Mouse (Mus musculus) cerebellum, postnatal 10 days (tissue): ENCODE results near the gene R3hdm4.
"Not testable (repeated sequence)": the region's sequence is repeated elsewhere in the genome, so short reads cannot be mapped to it uniquely, and the experiment has no call there.

ENCODE experiments used
- DNase-seq, 2 experiments: peaks; one replicate each; pipeline ENCODE4 v3.0.0; 2021; ENCODE audit warnings: mixed read lengths in 2 of 2

Gene R3hdm4

GRCm38 (mm10) chr10:79897316-79898245, 23.4 kb downstream of the R3hdm4 start:
- DNase-seq, result no peak

GRCm38 (mm10) chr10:79896814-79897213, 24.2 kb downstream of the R3hdm4 start:
- no peak for DNase-seq

GRCm38 (mm10) chr10:79896306-79896705, 24.7 kb downstream of the R3hdm4 start:
- peak; percentile 63 to 68 for DNase-seq

- DNase-seq, result peak; percentile 94 to 95
These were observed 28.4 kb downstream of the R3hdm4 start for GRCm38 (mm10) chr10:79892451-79893118.

GRCm38 (mm10) chr10:79890670-79891069, 30.3 kb downstream of the R3hdm4 start, which contains the start of gene Cfd:
Gene Cfd, plus strand, starts transcription at chr10:79890853.
- no peak for DNase-seq

- DNase-seq, result no peak
These were observed 31.6 kb downstream of the R3hdm4 start for GRCm38 (mm10) chr10:79889386-79889785.

- no peak for DNase-seq
These were observed 34.4 kb downstream of the R3hdm4 start for GRCm38 (mm10) chr10:79886611-79887010.

GRCm38 (mm10) chr10:79886054-79886453, 35.0 kb downstream of the R3hdm4 start, which contains the start of gene Elane:
Gene Elane, plus strand, starts transcription at chr10:79886247.
- DNase-seq, result no peak

- not testable (repeated sequence) for DNase-seq
These were observed 36.1 kb downstream of the R3hdm4 start for GRCm38 (mm10) chr10:79884938-79885337.

- DNase-seq, result peak; percentile 75 to 78
These were observed 36.6 kb downstream of the R3hdm4 start for GRCm38 (mm10) chr10:79884446-79884845.

- DNase-seq, result peak; percentile 90 to 93
These were observed 37.5 kb downstream of the R3hdm4 start for GRCm38 (mm10) chr10:79883297-79884084.

GRCm38 (mm10) chr10:79881981-79882380, 39.0 kb downstream of the R3hdm4 start:
- DNase-seq, result peak in 1 of 2 experiments; percentile 43

GRCm38 (mm10) chr10:79880721-79881120, 40.3 kb downstream of the R3hdm4 start:
- peak in 1 of 2 experiments; percentile 45 for DNase-seq

- no peak for DNase-seq
These were observed 41.5 kb downstream of the R3hdm4 start for GRCm38 (mm10) chr10:79879527-79879926.

- no peak for DNase-seq
These were observed 43.3 kb downstream of the R3hdm4 start for GRCm38 (mm10) chr10:79877757-79878156.

- DNase-seq, result no peak
These were observed 43.8 kb downstream of the R3hdm4 start for GRCm38 (mm10) chr10:79877174-79877573.

GRCm38 (mm10) chr10:79874290-79874862, 46.6 kb downstream of the R3hdm4 start, which contains the start of the genes Prtn3 and Plppr3:
Gene Prtn3, plus strand, starts transcription at chr10:79874476.
Gene Plppr3, minus strand, starts transcription at chr10:79874634.
- DNase-seq, result peak; percentile 86 to 93

GRCm38 (mm10) chr10:79873715-79874289, 47.2 kb downstream of the R3hdm4 start:
- DNase-seq, result peak in 1 of 2 experiments; percentile 39

GRCm38 (mm10) chr10:79873313-79873712, 47.7 kb downstream of the R3hdm4 start:
- DNase-seq, result peak in 1 of 2 experiments; percentile 36

GRCm38 (mm10) chr10:79872862-79873261, 48.1 kb downstream of the R3hdm4 start:
- peak; percentile 43 to 61 for DNase-seq

GRCm38 (mm10) chr10:79871845-79872244, 49.2 kb downstream of the R3hdm4 start:
- no peak for DNase-seq

- DNase-seq, result peak; percentile 25 to 36
These were observed 54.4 kb downstream of the R3hdm4 start for GRCm38 (mm10) chr10:79866601-79867000.
